Mouse (Mus musculus): ENCODE data around the gene Gabrr3.

DNA sequence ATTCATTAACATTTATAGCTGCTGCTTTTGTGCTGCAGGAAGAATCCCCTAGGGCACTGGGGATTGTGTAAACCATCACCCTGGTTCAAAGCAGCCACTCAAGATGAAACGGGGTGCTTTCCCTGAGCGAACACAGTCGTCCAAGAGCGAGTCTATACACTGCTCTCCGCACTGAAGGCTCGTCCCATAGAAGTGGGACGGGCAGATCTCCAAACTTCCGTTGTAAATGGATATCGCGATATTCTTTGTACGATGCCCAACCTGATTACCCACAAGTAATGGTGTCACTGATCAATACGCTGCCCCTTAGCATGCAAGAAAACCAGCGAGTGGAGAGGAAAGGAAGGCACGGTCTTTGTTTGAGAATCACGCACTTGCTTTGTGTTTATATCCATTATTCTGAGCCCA lies 2.2 kb downstream of the Gabrr3 start:
- no peak for TF ChIP-seq CTCF (IDR thresholded peaks at IDR 0.05; ENCODE audit: extremely low read depth, insufficient read depth, low read length)
- no peak for TF ChIP-seq POLR2A (IDR thresholded peaks at IDR 0.05; ENCODE audit: extremely low read depth, insufficient read depth, low read length)
